Mouse (Mus musculus) C2C12 (cell line): ENCODE measurements around the gene Rtn4.

Experiments used
- CTCF ChIP-seq: IDR thresholded peaks from one replicate; pipeline ENCODE4 v1.5.1; 2011; ENCODE audit not compliant: control insufficient read depth, insufficient read depth, insufficient read length
- MAX ChIP-seq: IDR thresholded peaks from one replicate; pipeline ENCODE4 v1.6.1; 2011; ENCODE audit warnings: mild to moderate bottlenecking, control low read depth
- MYOD1 ChIP-seq: IDR thresholded peaks from one replicate; pipeline ENCODE4 v1.6.1; 2011; ENCODE audit warnings: low read depth; ENCODE audit not compliant: control insufficient read depth, insufficient read length
- USF1 ChIP-seq: IDR thresholded peaks from one replicate; pipeline ENCODE4 v1.6.1; 2011; ENCODE audit warnings: low read depth, mild to moderate bottlenecking, control low read depth, moderate library complexity

GRCm38 (mm10) chr11:29706845-29707244, 14.1 kb downstream of the Rtn4 start:
- no peak for TF ChIP-seq CTCF
- TF ChIP-seq USF1, result no peak
- no peak for TF ChIP-seq MAX
- TF ChIP-seq MYOD1, result no peak
